Mouse (Mus musculus) limb, embryonic 13.5 days (tissue): ENCODE measurements at regions not wholly inside any gene's neighbourhood (a gene's known extent, or its start where the extent isn't known, plus 50 kb on each side); places are given as distances from the start of the nearest gene placed in this dataset.

Experiments used
- ATAC-seq: fragments of 200-750 bp; cut with Nextera tagmentation; 2 replicates; pipeline ENCODE4 v1.8.0; 2017; ENCODE audit warnings: low read depth, moderate number of reproducible peaks, moderate TSS enrichment; ENCODE audit not compliant: low FRiP score
- H3K27ac ChIP-seq: fragments of 300-500 bp; sonication (generic); 2 replicates; pipeline ENCODE4 v1.5.1; 2015; ENCODE audit warnings: inconsistent platforms, mild to moderate bottlenecking, moderate library complexity
- H3K27me3 ChIP-seq: fragments of 300-500 bp; sonication (generic); 2 replicates; pipeline ENCODE4 v1.6.1; 2015; ENCODE audit warnings: mild to moderate bottlenecking, inconsistent platforms
- H3K36me3 ChIP-seq: fragments of 300-500 bp; sonication (generic); 2 replicates; pipeline ENCODE4 v1.6.1; 2015; ENCODE audit warnings: inconsistent platforms, mild to moderate bottlenecking, moderate library complexity
- H3K4me1 ChIP-seq: fragments of 300-500 bp; sonication (generic); 2 replicates; pipeline ENCODE4 v1.6.1; 2015; ENCODE audit warnings: inconsistent platforms
- H3K4me2 ChIP-seq: fragments of 300-500 bp; sonication (generic); replicated peaks from 2 replicates; pipeline ENCODE4 v1.6.1; 2015; ENCODE audit warnings: inconsistent platforms, mild to moderate bottlenecking, moderate library complexity
- H3K4me3 ChIP-seq: fragments of 300-500 bp; sonication (generic); 2 replicates; pipeline ENCODE4 v1.5.1; 2015; ENCODE audit warnings: moderate library complexity, mild to moderate bottlenecking, inconsistent platforms
- H3K9ac ChIP-seq: fragments of 300-500 bp; sonication (generic); 2 replicates; pipeline ENCODE4 v1.6.1; 2015; ENCODE audit warnings: mild to moderate bottlenecking, inconsistent platforms
- H3K9me3 ChIP-seq: fragments of 300-500 bp; sonication (generic); 2 replicates; pipeline ENCODE4 v1.6.1; 2016; ENCODE audit warnings: inconsistent platforms
- WGBS: fragments of 180-500 bp; shearing (Covaris S2); methylation state at CpG from one replicate; pipeline ENCODE4 v1.1.7; 2015; 5-methylcytosine and 5-hydroxymethylcytosine counted together

GRCm38 (mm10) chr16:24254143-24254542, 139.2 kb upstream of the Lpp start:
- no peaks in the 10 kb centered on the region for H3K9me3 ChIP-seq
- no peak overlapping the region for H3K27ac ChIP-seq
- no peaks in the 10 kb centered on the region for H3K27me3 ChIP-seq
- no peak for ATAC-seq
- no peak overlapping the region for H3K9ac ChIP-seq
- no peak overlapping the region for H3K4me3 ChIP-seq
- peaks cover 3% of the 10 kb centered on the region; the same call in 1 of the 2 replicates for H3K4me1 ChIP-seq
- H3K4me2 ChIP-seq = no peak overlapping the region
- H3K36me3 ChIP-seq = no peaks in the 10 kb centered on the region
- WGBS = 83% methylated on average over 4 of the region's 4 CpGs

- Histone ChIP-seq H3K27me3 (no peaks in the 10 kb centered on the region), H3K4me2 (no peak overlapping the region), H3K27ac (no peak overlapping the region), H3K36me3 (no peaks in the 10 kb centered on the region), H3K9me3 (no peaks in the 10 kb centered on the region), H3K4me3 (no peak overlapping the region), H3K4me1 (no peaks in the 10 kb centered on the region), H3K9ac (no peak overlapping the region)
- ATAC-seq = no peak
- 72% methylated on average over 5 of the region's 5 CpGs for WGBS
Observed at GRCm38 (mm10) chr16:24247291-24247690, 146.0 kb upstream of the Lpp start.

GRCm38 (mm10) chr16:24238075-24238555, 155.2 kb upstream of the Lpp start:
- no peak overlapping the region for H3K27ac ChIP-seq

GRCm38 (mm10) chr16:24237425-24237824, 155.9 kb upstream of the Lpp start:
- Histone ChIP-seq H3K9ac (no peak overlapping the region), H3K4me2 (no peak overlapping the region), H3K36me3 (no peaks in the 10 kb centered on the region), H3K27ac (no peak overlapping the region), H3K9me3 (no peaks in the 10 kb centered on the region), H3K4me3 (no peak overlapping the region), H3K4me1 (peaks cover 29% of the 10 kb centered on the region), H3K27me3 (no peaks in the 10 kb centered on the region)
- ATAC-seq = no peak
- 62% methylated on average over 3 of the region's 3 CpGs for WGBS

More at GRCm38 (mm10) chr16:24238075-24238555, 155.2 kb upstream of the Lpp start:
- no peaks in the 10 kb centered on the region for H3K9me3 ChIP-seq
- no peaks in the 10 kb centered on the region for H3K27me3 ChIP-seq
- H3K36me3 ChIP-seq = no peaks in the 10 kb centered on the region
- ATAC-seq = peak; percentile 32; the same call in 1 of the 2 replicates
- no peak overlapping the region for H3K4me3 ChIP-seq
- peaks cover 29% of the 10 kb centered on the region for H3K4me1 ChIP-seq
- H3K9ac ChIP-seq = peak overlapping the region; percentile 25; the same call in 1 of the 2 replicates
- 40% methylated on average over 3 of the region's 3 CpGs for WGBS
- H3K4me2 ChIP-seq = no peak overlapping the region

GRCm38 (mm10) chr16:24237013-24237412, 156.3 kb upstream of the Lpp start:
- Histone ChIP-seq H3K36me3 (no peaks in the 10 kb centered on the region), H3K27ac (no peak overlapping the region), H3K4me3 (no peak overlapping the region), H3K27me3 (no peaks in the 10 kb centered on the region), H3K4me1 (peaks cover 33% of the 10 kb centered on the region), H3K4me2 (no peak overlapping the region), H3K9me3 (no peaks in the 10 kb centered on the region), H3K9ac (no peak overlapping the region)
- WGBS = 97% methylated on average over 3 of the region's 3 CpGs
- ATAC-seq = no peak

- Histone ChIP-seq H3K27ac (no peak overlapping the region), H3K4me2 (no peak overlapping the region), H3K36me3 (no peaks in the 10 kb centered on the region), H3K27me3 (no peaks in the 10 kb centered on the region), H3K4me1 (peaks cover 37% of the 10 kb centered on the region), H3K4me3 (no peak overlapping the region), H3K9ac (no peak overlapping the region), H3K9me3 (no peaks in the 10 kb centered on the region)
- ATAC-seq = no peak
- 50% methylated on average over 3 of the region's 3 CpGs for WGBS
Observed at GRCm38 (mm10) chr16:24236511-24236910, 156.8 kb upstream of the Lpp start.

GRCm38 (mm10) chr16:24234795-24235194, 158.5 kb upstream of the Lpp start:
- no peak for ATAC-seq
- H3K4me2 ChIP-seq = no peak overlapping the region
- WGBS = 69% methylated on average over 11 of the region's 11 CpGs
- no peak overlapping the region for H3K27ac ChIP-seq
- H3K4me3 ChIP-seq = no peak overlapping the region
- no peaks in the 10 kb centered on the region for H3K36me3 ChIP-seq
- peaks cover 43% of the 10 kb centered on the region for H3K4me1 ChIP-seq
- no peaks in the 10 kb centered on the region for H3K27me3 ChIP-seq
- no peaks in the 10 kb centered on the region for H3K9me3 ChIP-seq
- no peak overlapping the region for H3K9ac ChIP-seq

GRCm38 (mm10) chr16:24232001-24232530, 161.2 kb upstream of the Lpp start:
- no peak overlapping the region for H3K4me2 ChIP-seq
- 88% methylated on average over 6 of the region's 6 CpGs for WGBS
- ATAC-seq = no peak

GRCm38 (mm10) chr16:24231506-24231905, 161.8 kb upstream of the Lpp start:
- peak; percentile 73 for ATAC-seq

More at GRCm38 (mm10) chr16:24232001-24232530, 161.2 kb upstream of the Lpp start:
- Histone ChIP-seq H3K27me3 (no peaks in the 10 kb centered on the region), H3K9ac (no peak overlapping the region), H3K36me3 (no peaks in the 10 kb centered on the region), H3K9me3 (no peaks in the 10 kb centered on the region), H3K27ac (no peak overlapping the region), H3K4me1 (peaks cover 42% of the 10 kb centered on the region), H3K4me3 (no peak overlapping the region)

GRCm38 (mm10) chr16:24229002-24229607, 164.2 kb upstream of the Lpp start:
- H3K27me3 ChIP-seq = no peaks in the 10 kb centered on the region
- H3K4me3 ChIP-seq = no peak overlapping the region
- no peaks in the 10 kb centered on the region for H3K36me3 ChIP-seq
- peaks cover 25% of the 10 kb centered on the region for H3K4me1 ChIP-seq
- WGBS = 59% methylated on average over 7 of the region's 7 CpGs
- no peak overlapping the region for H3K27ac ChIP-seq
- no peak overlapping the region for H3K4me2 ChIP-seq
- ATAC-seq = no peak
- no peak overlapping the region for H3K9ac ChIP-seq
- H3K9me3 ChIP-seq = no peaks in the 10 kb centered on the region

More at GRCm38 (mm10) chr16:24231506-24231905, 161.8 kb upstream of the Lpp start:
- Histone ChIP-seq H3K9me3 (no peaks in the 10 kb centered on the region), H3K9ac (no peak overlapping the region), H3K27ac (no peak overlapping the region), H3K4me3 (no peak overlapping the region), H3K36me3 (no peaks in the 10 kb centered on the region), H3K27me3 (no peaks in the 10 kb centered on the region), H3K4me2 (no peak overlapping the region), H3K4me1 (peaks cover 36% of the 10 kb centered on the region)
- WGBS = 54% methylated on average over 5 of the region's 5 CpGs

GRCm38 (mm10) chr16:24225897-24226296, 167.4 kb upstream of the Lpp start:
- no peak for ATAC-seq
- Histone ChIP-seq H3K4me1 (peaks cover 16% of the 10 kb centered on the region), H3K9me3 (no peaks in the 10 kb centered on the region), H3K4me3 (no peak overlapping the region), H3K4me2 (no peak overlapping the region), H3K27ac (no peak overlapping the region), H3K27me3 (no peaks in the 10 kb centered on the region), H3K36me3 (no peaks in the 10 kb centered on the region), H3K9ac (no peak overlapping the region)
- 82% methylated on average over 4 of the region's 4 CpGs for whole genome bisulfite sequencing

GRCm38 (mm10) chr16:24225090-24225489, 168.2 kb upstream of the Lpp start:
- Histone ChIP-seq H3K9ac (no peak overlapping the region), H3K4me3 (no peak overlapping the region), H3K27ac (no peak overlapping the region), H3K4me2 (no peak overlapping the region), H3K9me3 (no peaks in the 10 kb centered on the region), H3K27me3 (no peaks in the 10 kb centered on the region), H3K36me3 (no peaks in the 10 kb centered on the region), H3K4me1 (peaks cover 24% of the 10 kb centered on the region)
- WGBS = 90% methylated on average over 1 of the region's 1 CpGs
- no peak for ATAC-seq

- H3K4me2 ChIP-seq = no peak overlapping the region
- H3K4me1 ChIP-seq = peaks cover 13% of the 10 kb centered on the region
- no peaks in the 10 kb centered on the region for H3K27me3 ChIP-seq
- H3K36me3 ChIP-seq = no peaks in the 10 kb centered on the region
- no peak for ATAC-seq
- H3K27ac ChIP-seq = no peak overlapping the region
- H3K9me3 ChIP-seq = no peaks in the 10 kb centered on the region
- H3K4me3 ChIP-seq = no peak overlapping the region
- no peak overlapping the region for H3K9ac ChIP-seq
Observed at GRCm38 (mm10) chr16:24223901-24224300, 169.4 kb upstream of the Lpp start.
